Mouse (Mus musculus): ENCODE measurements around the gene Tmco3.

Tmco3 gene

DNA sequence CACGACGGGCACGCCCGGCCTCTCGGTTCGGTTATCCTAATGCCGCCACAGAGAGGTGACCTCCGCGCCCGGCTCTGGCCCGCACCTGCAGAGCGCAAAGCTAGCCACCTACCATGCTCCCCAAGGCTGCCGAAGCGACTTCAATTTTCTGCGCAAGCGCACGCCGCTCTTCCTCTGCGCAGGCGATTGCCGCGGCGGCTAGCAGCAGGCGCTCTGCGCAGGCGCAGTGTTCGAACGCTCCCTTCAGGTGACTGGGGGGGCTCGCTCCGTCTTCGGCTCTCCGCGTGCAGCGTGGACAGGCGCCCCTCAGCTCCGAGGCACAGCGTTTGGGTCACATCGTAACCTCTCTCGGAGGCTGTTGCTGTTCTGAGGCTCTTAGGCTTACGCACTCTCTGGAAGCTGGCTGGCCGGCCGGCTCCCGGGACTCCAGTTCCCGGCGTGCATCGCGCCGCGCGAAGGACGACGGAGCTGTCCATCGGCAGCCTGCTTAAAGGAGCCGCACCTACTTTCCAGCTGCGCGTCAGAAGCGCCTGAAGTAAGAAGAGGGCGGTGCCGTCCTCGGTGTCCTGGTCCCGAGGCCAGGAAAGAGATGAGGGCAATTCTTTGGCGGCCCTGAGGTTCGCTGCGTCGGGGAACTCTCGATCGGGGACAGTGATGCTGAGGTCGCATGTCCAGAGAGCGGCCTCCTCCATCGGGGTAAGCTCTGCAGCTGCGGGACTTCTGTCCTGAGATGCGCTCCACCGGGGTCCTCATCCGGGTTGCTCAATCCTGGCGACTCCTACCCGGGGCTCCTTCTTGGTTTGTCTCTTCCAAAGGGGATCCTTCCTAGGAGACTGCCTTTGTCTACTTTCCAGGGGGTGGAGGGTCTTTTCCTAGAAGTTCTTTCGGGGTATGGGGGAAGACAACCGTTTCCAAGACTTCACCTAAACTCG is at the start of gene Tmco3, which contains the start of gene Dcun1d2:
TSS of gene Tmco3 (plus strand) at position 499 of the 932 bp plus-strand sequence.
TSS of gene Dcun1d2 (minus strand) at position 440 of the 932 bp plus-strand sequence.
- DNase-seq (ENCODE audit: low spot score): peak; percentile 96

DNA sequence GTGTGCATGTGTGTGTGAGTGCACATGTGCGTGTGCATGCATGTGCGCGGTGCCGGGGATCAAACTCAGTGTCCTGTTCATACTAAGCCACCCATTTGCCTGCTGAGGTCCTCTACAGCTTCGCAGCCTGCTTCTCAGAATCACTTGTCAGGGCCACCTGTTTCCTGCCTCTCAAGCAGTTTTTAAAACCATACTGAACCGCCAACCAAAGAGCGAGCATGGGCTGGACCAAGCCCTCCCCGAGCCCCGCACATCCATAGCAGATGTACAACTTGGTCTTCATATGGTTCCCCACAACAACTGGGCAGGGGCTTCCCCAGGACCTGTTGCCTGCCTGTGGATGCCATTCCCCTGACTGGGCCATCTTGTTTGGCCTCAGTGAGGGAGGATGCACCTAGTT is 47.9 kb upstream of the Tmco3 start:
- no peak for DNase-seq (ENCODE audit: low spot score)

DNA sequence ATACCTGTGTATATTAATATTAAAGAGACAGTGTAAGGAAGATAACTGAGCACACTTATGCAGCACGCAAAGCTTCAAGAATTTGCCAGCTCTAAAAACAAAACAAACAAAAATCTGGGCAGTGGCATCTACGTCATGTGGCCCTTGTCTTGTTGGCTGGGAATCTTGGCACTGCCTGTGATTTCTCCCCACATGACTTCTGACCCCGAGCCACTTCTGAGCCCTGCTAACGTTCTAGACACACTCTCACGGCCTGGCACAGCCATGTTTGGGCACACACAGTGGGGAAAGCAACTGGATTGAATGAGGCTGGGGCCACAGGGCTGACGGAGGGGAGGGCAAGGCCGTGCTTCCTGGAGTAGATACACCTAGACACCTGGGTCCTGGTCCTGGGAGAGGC is 47.3 kb upstream of the Tmco3 start:
- DNase-seq (ENCODE audit: low spot score): no peak

DNA sequence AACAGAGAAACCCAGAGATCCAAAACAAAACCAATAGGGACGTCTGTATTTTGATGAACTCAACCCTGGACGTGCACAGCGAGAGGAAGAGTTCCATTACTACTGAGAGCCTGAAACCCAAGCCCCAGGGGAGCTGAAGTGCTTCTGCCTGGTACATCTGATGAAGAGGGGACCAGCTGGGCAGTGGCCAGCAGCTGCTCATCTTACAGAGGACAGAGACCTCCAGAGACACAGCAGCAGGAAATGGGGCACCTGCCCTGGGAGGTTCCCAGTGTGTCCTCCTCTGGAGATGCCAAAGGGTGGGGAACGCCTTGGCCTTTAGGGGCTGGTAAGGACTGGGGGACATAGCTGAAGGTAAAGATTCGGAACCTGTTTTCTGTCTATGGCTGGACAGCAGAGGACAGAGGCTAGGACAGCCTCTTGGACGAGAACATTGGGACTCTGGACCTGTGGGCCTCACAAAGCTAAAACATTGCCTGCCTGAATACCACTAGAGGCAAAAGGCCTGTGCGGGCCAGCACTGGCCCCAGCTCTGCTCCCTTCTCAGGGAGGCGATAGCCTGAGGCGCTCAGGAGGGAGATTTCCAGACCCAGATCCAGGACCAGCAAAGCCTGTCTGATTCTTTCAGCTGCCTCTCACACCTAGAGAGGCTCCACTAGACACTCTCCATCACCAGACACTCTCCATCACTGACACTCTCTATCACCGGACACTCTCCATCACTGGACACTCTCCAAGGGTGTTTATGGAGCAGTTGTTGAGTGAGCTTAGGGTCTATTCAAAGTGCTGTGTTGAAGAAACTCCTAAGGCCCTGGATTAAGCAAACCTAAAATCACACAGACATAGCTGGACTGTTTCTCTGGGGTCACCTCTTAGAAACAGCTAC is 44.8 kb upstream of the Tmco3 start:
- no peak for DNase-seq (ENCODE audit: low spot score)

DNA sequence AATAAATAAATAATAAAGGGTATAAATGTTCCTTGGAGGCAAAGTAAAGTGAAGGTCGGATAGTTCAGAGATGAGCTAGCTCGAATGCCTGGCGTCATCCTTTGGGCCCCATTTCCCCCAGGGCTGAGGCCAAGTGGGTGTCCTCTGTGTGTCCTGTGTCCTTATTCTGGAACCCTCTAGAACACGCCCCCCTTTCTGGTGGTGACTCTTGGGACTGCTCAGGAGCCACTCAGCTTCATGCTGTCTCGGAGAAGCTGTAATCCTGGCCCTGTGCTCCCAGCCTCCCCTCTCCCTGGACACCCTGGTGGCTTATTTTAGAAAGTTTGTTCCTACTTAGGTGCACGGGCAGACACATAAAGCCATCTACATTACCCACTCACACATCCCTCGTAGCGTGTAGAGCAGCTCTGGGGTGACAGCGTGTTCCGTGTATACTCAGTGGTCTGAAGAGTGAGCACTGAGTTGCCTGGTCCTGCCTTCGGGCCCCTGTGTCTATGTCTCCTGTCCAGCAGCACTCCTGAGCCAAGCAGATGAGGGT is 43.6 kb upstream of the Tmco3 start:
- no peak for DNase-seq (ENCODE audit: low spot score)

DNA sequence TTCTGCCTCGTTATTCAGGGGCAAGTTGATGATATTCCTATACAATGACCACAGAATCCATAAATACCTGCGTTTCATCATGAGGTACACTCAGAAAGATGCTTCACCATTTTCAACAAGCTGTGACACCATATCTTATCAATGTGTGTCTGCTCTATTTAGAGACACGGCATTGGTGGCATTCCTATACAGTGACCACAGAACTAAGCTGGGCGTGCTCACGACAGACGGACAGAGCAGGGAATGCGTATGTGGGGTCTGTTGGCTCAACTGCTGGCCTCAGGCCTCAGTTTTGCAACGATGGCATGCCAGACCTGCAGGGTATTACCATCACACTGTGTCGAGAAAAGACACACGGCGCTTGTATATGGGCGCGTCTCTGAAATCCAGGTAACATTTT is 35.2 kb upstream of the Tmco3 start:
- no peak for DNase-seq (ENCODE audit: low spot score)

DNA sequence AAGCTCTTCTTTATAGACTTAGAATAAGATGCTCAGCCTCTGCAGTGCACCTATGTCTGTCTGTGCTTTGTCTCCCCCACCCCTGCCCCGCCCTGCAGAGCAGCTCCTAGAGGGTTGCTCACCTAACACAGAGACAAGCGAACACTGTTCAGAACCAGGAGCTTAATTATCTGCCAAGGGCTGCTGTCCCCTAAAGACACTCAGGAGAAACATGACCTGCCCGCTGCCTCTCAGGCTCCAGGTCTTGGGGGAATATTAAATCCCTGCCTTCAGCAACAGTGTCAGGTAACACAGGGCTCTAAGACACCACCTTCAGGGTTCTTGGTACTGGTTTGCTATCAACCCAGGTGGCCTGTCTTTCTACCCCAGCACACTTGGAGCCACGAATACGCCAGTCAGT is 34.6 kb upstream of the Tmco3 start:
- DNase-seq (ENCODE audit: low spot score): no peak

DNA sequence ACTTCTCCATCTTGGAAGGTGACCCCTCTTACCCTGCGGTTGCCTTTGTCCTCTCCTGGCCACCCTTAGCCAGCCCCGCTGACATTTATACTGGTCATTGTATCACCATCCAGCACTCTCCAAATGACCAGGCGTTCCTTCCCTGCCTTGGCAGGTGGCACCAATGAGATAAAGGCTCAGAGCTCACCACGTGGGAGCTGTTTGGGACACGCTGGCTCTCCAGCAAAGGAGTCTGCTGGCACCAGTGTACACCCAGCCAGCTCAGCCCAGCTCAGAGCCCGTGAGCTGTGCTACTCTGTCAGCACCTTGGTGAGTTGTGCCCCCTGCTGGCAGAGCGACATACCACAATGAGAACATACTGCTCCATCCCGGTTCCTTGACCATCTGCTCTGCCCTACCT is 34.0 kb upstream of the Tmco3 start, which contains the start of gene Adprhl1:
TSS of gene Adprhl1 (minus strand) at position 144 of the 400 bp plus-strand sequence.
- DNase-seq (ENCODE audit: low spot score): peak; percentile 80

DNA sequence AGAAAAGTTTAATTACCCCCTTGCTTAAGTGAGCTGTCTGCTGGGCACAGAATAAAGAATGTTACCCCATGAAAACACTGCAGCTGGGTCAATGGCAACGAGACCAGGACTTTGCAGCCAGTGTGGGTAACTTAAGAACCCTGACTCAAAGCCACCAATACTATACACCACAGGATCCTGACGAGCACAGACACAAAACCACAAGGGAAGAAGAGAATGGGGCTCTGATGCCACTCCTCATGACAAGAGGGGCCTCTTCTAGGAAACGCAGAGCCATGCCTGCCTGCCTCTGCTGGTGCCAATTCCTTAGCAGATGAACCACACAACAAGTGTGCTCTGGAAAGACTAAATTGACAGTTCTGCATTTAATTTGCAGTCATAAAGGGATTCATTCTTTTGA is 24.6 kb upstream of the Tmco3 start:
- no peak for DNase-seq (ENCODE audit: low spot score)

DNA sequence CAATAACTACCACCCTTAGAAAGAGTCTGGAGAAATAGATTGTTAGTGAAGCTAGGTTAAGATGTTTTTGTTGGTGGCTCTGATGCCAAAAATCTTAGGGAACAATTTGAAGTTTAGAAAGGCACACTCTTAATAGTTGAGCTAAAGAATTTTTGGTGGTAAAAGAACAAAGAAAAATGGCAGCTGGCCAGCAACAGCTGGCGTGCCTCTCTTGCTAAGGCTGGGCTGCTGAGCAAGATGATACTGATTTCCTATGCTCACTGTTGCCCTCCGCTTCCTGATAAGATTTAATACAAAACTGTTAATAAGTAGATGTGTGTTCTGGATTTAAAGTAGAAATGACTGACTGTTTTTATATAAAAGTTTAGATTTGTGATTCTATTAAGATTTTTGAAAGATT is 20.4 kb upstream of the Tmco3 start:
- no peak for DNase-seq (ENCODE audit: low spot score)

DNA sequence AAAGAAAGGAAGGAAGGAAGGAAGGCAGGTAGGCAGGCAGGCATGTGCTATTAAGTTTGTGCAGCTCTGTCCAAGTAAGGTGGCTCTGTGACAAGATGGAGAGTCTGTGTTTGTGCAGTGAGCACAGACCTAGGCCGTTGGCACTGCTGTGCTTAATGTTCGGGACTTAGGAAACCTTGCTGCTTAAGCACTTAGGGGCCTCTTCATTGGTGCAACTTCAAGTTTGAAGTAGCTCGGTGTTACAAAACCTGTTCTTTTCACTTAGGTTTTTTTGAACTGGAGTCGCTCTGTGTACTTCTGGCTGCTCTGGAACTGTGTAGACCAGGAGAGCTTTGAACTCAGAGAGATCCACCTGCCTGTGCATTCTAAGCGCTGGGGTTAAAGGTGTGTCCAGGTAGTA is 15.2 kb upstream of the Tmco3 start:
- DNase-seq (ENCODE audit: low spot score): no peak

DNA sequence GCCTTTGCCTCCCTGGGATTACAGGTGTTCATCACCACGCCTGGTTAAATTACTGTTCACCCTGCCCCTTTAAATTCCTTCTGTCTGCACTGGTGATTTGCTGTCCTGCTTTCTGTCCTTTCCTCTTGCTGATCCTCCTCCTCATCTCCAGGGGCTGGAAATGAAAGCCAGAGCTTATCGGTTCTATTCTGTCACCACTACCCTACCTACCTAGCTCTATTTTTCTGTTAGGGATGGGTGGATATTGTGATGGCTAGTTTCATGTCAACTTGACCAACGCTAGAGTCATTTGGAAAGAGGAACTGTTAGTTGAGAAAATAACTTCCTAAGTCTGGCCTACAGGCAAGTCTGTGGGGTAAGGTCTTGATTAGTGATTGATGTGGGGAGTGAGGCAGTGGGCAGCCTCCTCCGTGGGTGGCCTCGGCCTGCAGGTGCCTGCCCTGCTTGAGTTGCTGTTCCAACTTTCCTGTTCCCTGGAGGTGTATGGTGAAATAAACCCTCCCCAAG is 11.0 kb upstream of the Tmco3 start:
- DNase-seq (ENCODE audit: low spot score): no peak

DNA sequence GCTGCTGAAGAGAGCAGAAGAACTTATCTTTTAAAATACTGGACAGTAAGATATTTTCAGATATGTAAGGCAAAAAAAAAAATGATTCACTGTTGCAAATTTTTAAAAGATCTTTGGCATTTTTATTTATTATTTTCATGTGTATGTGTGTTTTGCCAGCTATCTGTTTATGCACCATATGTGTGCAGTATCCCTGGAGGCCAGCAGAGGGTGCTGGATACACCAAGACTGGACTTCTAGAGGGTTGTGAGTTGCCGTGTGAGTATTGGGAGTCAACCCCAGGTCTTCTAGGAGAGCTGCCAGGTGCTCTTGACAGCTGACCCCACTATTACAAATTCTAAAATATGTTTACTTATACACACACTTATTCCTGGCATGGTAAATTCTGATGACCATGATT is 4.8 kb upstream of the Tmco3 start:
- no peak for DNase-seq (ENCODE audit: low spot score)

DNA sequence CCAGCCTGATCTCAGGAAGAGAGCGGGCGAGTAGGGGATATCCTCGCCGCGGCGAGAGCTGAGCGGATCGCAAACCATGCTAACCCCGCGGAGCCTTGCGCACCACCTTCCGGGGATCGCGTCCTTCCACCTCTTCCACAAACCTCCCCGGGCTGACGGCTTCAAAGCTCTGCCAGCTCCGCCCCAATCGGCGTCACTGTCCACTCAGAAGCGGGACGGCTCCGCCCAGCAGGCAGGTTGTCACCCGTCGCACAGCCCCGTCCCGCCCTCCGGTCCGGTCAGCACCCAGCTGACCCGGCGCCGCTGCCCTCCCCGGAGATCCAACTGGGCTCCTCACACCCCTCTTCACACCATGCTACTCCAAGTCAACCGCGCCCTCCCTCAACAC is 692 bp upstream of the Tmco3 start:
- DNase-seq (ENCODE audit: low spot score): peak; percentile 93

DNA sequence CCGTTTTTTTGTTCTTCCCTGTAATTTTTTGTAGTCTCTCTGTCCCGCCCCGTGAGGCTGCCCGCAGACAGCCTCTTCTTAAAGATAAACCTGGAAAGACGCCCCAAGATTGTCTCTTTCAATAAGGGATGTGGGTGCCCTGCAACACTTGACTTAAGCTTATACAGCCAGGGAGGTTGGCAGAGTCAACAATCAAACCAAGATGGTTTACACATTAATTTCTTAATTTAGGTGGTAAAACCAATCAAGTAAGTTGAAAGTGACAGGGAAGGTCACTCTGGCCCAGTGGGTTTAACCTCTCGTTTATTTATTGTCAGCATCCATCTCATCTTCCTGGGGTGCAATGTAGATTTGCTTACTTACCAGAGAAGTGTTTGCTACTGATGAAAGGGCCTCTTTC is 656 bp downstream of the Tmco3 start:
- DNase-seq (ENCODE audit: low spot score): no peak

DNA sequence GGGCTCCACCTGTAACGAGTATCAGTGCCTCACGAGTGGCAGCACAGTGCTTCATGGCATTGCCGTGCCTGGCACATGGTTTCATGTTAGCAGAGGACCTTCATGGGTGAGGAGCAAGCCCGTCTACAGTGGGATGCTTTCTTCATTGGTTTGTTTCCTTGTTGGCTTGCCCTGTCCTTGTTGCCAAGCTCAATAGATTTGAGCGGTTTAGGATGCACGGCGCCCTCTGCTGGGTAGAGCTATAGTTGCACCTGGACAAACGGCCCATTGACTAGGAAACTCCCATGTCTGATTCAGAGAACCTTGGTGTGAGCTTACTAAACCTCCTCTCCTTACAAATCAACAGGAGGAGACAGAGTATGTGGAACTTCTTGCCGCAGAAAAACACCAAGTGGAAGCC is 4.4 kb downstream of the Tmco3 start:
- DNase-seq (ENCODE audit: low spot score): peak; percentile 86

DNA sequence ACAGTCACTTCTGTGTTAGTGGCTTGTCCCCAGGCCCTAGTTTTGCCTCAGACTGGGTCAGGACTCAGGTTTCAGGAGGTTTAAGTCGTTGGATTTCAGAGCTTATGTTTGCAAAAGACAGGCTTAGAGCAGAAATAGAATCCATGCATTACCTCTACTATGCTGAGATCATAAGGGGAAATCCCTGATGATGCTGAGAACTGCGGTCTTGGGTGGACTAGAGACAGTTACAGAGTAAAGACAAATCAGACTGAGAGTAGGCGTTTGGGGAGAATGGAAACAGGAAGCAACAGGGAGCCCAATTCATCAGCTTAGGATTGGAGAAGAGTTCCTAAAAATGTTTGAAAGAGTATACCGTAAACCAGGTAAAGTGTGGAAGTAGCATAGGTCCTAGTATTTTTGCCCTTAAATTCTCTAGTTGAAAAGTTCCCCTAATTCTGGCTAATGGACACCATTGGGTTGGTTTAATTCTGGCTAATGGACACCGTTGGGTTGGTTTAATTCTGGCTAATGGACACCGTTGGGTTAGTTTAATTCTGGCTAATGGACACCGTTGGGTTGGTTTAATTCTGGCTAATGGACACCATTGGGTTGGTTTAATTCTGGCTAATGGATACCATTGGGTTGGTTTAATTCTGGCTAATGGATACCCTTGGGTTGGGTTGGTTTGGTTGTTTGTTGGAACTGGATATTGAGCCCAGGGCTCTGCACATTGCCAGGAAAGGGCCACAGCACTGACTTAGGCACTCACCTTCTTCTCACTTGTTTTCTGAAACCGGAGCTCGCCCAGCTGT is 5.9 kb downstream of the Tmco3 start:
- no peak for DNase-seq (ENCODE audit: low spot score)

DNA sequence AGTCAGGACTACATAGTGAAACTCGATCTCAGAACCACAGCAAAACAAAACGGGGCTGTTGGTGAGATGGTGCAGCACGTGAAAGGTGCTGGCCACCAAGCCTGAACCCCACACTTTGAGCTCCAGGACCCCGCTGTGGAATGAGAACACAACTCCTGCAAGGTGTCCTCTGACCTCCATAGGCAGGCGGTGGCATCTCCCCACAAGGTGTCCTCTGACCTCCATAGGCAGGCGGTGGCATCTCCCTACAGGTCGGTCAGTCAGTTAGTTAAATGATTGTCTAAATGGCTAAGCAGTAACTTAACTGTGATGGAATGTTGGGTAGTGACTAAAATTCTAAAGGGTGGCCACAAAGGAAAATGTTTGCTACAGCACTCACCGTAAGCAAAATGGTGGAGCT is 11.6 kb downstream of the Tmco3 start:
- DNase-seq (ENCODE audit: low spot score): no peak

DNA sequence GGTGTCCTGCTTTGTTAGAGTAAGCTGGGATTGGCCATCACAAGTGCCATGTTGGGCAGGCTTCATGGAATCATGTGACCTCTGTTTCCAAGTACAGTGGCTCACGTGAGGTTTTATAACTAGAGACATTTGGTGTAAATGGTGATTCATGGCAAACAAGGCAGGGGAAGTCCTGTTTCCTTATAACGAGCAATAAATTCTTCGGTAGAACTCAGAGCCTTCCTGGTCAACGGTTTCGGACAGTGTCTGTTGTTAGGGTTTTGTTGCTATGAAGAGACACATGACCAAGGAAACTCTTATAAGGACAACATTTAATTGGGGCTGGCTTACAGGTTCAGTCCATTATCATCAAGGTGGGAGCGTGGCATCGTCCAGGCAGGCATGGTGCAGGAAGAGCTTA is 13.0 kb downstream of the Tmco3 start:
- no peak for DNase-seq (ENCODE audit: low spot score)

DNA sequence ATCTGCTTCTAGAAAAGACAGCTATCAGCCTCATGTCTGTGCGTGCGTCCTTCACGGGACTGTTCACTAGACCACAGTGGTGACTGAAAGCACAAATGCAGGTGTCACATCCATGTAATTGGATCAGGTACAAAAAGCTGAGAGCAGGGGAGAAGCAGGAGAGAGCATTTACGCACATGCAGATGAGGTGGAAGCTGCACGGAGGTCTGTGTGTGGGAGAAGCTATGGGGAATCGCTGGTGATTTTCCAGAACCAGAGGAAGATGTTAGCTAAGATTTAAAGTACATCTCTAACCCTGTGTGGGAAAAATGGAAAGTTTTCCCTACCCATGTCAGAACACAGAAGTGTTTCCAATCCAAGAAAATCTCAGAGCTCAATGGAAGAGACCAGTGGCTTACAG is 17.5 kb downstream of the Tmco3 start:
- no peak for DNase-seq (ENCODE audit: low spot score)

DNA sequence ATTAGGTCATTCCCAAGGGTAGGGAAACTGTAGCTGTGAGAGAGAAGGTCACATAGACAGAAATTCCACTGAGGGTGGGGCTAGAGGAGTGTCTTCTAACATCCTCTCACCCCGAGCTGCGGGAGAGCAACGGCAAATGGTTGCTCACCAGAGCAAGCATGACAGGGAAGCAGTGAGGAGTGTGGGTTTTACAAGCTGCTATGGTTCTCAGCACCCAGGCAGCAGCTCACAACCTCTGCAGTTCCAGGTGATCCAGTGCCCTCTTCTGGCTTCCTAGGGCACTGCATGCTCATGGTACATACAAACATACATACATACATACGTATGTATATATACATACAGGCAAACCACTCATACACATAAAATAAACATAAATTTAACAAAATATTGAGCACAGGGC is 17.9 kb downstream of the Tmco3 start:
- no peak for DNase-seq (ENCODE audit: low spot score)

Data from embryo, embryonic 10 days (tissue).